Mouse (Mus musculus): Measurements from ENCODE around the gene Tmem259. TPM values are rescaled to one million over a fixed set of nuclear protein-coding genes. Genes with fewer than 3 reads are reported as not detected.

Tmem259 gene
- polyA plus RNA-seq, 1 experiment from 2014 or later = 15.6 TPM

DNA sequence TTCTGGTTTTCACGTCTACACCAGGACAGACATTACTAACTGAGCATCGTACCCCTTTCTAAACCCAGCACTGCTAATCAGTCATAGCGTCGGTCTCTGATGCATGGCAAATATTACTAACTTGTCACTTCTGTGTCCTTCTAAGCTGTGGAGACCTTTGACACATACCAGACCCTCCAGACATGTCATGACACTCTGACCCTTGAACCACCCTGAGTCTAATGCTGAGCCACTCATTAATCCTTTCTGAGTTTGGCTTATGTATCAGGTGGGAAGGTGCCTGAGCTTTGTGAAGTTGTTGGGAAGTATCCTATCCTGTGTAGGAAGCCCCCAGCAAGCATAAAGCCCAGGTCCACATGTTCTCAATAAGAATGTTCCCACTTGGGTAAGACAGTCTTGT lies 34.3 kb downstream of the Tmem259 start:
- Histone ChIP-seq H3K27ac (ENCODE audit: low read length) (no peak overlapping the region), H3K4me3 (ENCODE audit: low read depth, low read length) (no peak overlapping the region), H3K4me2 (replicated peaks; ENCODE audit: low read depth, low read length) (no peak overlapping the region), H3K9ac (replicated peaks; ENCODE audit: low read depth, low read length) (no peak overlapping the region), H3K9me3 (ENCODE audit: control insufficient read depth, low read depth, low read length) (no peaks in the 10 kb centered on the region), H3K27me3 (ENCODE audit: control insufficient read depth, insufficient read depth, low read length) (no peaks in the 10 kb centered on the region), H3K36me3 (ENCODE audit: control insufficient read depth, insufficient read depth, low read length) (peaks cover 44% of the 10 kb centered on the region), H3K4me1 (ENCODE audit: control insufficient read depth, insufficient read depth, low read length) (peaks cover 22% of the 10 kb centered on the region; the same call in 1 of the 2 replicates)
- no peak for ATAC-seq (ENCODE audit: insufficient number of reproducible peaks, insufficient read depth, low FRiP score, low read depth)
- WGBS = 71% methylated on average over 4 of the region's 4 CpGs

DNA sequence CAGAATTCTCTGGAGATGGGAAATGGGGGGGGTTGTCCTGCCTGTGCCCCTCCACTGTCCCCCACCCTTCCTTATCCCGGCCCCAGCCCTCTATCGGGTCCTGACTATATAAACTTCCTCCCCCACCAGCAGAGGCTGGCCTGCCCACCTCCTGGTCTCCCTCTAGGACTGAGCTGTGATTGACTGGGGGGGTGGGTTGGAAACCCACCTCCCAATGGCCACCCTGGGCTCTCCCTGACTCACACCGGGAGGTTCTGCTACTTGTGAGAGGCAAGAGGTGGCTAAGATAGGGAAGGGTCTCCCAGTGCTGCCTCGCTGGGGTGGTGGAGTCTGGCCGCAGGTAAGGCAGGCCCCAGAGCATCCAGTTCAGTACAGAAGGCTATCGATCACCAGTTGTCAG lies 36.6 kb downstream of the Tmem259 start:
- Histone ChIP-seq H3K9ac (replicated peaks; ENCODE audit: low read depth, low read length) (no peak overlapping the region), H3K36me3 (ENCODE audit: control insufficient read depth, insufficient read depth, low read length) (peaks cover 37% of the 10 kb centered on the region), H3K4me1 (ENCODE audit: control insufficient read depth, insufficient read depth, low read length) (peaks cover 25% of the 10 kb centered on the region; the same call in 1 of the 2 replicates), H3K27me3 (ENCODE audit: control insufficient read depth, insufficient read depth, low read length) (no peaks in the 10 kb centered on the region), H3K4me2 (replicated peaks; ENCODE audit: low read depth, low read length) (no peak overlapping the region), H3K27ac (ENCODE audit: low read length) (no peak overlapping the region), H3K4me3 (ENCODE audit: low read depth, low read length) (no peak overlapping the region), H3K9me3 (ENCODE audit: control insufficient read depth, low read depth, low read length) (no peaks in the 10 kb centered on the region)
- 42% methylated on average over 6 of the region's 6 CpGs for WGBS
- no peak for ATAC-seq (ENCODE audit: insufficient number of reproducible peaks, insufficient read depth, low FRiP score, low read depth)

DNA sequence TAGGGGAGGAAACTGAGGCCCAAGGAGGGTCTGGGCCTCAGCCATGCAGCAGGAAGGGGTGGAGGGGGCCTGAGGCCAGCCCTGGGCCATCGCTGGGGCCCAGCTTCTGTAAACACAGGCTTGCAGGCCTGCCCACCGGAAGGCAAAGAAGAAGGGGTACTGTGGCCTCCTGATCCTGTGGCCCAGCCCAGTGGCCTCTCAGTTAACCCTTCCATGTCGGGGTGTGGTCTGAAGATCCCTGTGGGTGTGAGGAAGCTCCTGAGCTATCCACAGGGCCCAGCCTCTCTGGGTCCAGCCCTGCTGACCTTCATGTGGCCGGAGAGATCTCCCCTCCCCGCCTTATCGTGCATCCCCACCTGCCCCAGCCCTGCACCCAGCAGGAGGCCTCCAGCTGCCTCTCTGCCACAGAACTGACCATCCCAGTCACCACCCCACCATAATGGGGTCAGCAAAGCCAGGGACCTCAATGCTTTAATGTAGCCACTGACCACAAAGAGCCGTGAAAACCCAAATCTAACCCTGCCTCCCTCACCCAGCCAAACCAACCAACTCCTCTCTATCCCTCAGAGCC lies 37.3 kb downstream of the Tmem259 start:
- Histone ChIP-seq H3K9ac (replicated peaks; ENCODE audit: low read depth, low read length) (no peak overlapping the region), H3K27ac (ENCODE audit: low read length) (peak overlapping the region; percentile 55; the same call in 1 of the 2 replicates), H3K4me2 (replicated peaks; ENCODE audit: low read depth, low read length) (peak overlapping the region; percentile 11; the same call in 1 of the 2 replicates), H3K4me3 (ENCODE audit: low read depth, low read length) (no peak overlapping the region), H3K9me3 (ENCODE audit: control insufficient read depth, low read depth, low read length) (no peaks in the 10 kb centered on the region), H3K4me1 (ENCODE audit: control insufficient read depth, insufficient read depth, low read length) (peaks cover 25% of the 10 kb centered on the region; the same call in 1 of the 2 replicates), H3K27me3 (ENCODE audit: control insufficient read depth, insufficient read depth, low read length) (no peaks in the 10 kb centered on the region), H3K36me3 (ENCODE audit: control insufficient read depth, insufficient read depth, low read length) (peaks cover 36% of the 10 kb centered on the region)
- ATAC-seq (ENCODE audit: insufficient number of reproducible peaks, insufficient read depth, low FRiP score, low read depth) = peak; percentile 43; the same call in 1 of the 2 replicates
- WGBS = 17% methylated on average over 7 of the region's 7 CpGs

DNA sequence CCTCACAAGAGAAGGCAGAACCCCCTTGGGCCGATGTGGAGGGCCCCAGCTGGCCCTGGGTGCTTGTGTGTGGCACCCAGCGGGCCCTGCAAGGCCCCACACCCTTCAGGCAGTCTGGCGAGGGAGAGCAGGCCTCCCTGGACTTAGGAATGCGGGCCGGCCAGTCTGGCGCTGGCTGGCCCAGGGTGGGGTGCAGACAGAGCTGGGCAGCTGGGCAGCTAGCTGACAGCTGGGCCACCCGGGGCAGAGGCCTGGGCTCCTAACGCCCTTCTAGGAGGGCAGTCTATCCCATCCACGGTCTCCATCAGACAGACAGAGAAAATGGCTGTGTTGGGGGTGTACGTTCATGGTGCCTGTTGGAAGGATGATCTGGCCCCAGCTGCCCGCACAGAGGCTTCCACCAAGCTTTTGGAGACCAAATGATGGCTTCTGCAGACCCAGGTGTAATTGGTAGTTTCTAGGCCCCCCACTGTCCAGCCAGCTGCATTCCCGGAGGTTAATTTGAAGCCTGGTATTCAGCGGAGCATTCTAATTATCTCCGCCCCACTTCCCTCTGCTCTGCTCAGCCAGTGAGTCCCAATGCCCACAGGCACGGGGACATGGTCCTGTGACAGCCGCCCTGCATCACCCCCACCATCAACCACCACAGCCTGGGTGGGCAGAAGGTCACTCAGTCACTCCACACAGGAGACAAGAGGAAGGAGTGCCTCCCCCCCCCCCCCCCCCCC lies 38.5 kb downstream of the Tmem259 start:
- Histone ChIP-seq H3K27me3 (ENCODE audit: control insufficient read depth, insufficient read depth, low read length) (no peaks in the 10 kb centered on the region), H3K4me3 (ENCODE audit: low read depth, low read length) (no peak overlapping the region), H3K36me3 (ENCODE audit: control insufficient read depth, insufficient read depth, low read length) (peaks cover 31% of the 10 kb centered on the region), H3K9ac (replicated peaks; ENCODE audit: low read depth, low read length) (no peak overlapping the region), H3K4me2 (replicated peaks; ENCODE audit: low read depth, low read length) (peak overlapping the region; percentile 14; the same call in 1 of the 2 replicates), H3K4me1 (ENCODE audit: control insufficient read depth, insufficient read depth, low read length) (peaks cover 25% of the 10 kb centered on the region; the same call in 1 of the 2 replicates), H3K9me3 (ENCODE audit: control insufficient read depth, low read depth, low read length) (no peaks in the 10 kb centered on the region), H3K27ac (ENCODE audit: low read length) (peak overlapping the region; percentile 55)
- ATAC-seq (ENCODE audit: insufficient number of reproducible peaks, insufficient read depth, low FRiP score, low read depth) = peak; percentile 29
- WGBS = 32% methylated on average over 16 of the region's 16 CpGs

DNA sequence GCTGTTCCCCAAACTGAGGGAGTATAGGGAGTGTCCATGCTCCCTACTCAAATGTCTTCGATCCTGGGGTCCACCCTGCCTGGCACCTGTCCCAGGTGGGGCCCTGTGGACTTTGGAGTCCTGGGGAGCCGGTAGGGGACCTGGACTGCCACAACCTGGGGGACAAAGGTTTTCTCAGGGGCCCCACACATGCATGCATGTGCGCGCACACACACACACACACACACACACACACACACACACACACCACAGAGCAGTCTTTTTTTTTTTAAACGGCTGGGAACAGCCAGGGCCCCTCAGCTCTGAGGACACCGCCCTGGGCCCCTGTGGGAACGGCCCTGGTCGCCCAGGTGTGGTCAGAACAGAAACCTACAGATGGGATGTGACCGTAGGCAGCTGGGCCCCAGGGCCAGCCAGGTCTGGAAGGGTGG lies 40.6 kb downstream of the Tmem259 start:
- Histone ChIP-seq H3K27ac (ENCODE audit: low read length) (peak overlapping the region; percentile 55; the same call in 1 of the 2 replicates), H3K36me3 (ENCODE audit: control insufficient read depth, insufficient read depth, low read length) (peaks cover 13% of the 10 kb centered on the region; the same call in 1 of the 2 replicates), H3K9ac (replicated peaks; ENCODE audit: low read depth, low read length) (no peak overlapping the region), H3K4me2 (replicated peaks; ENCODE audit: low read depth, low read length) (no peak overlapping the region), H3K9me3 (ENCODE audit: control insufficient read depth, low read depth, low read length) (no peaks in the 10 kb centered on the region), H3K4me1 (ENCODE audit: control insufficient read depth, insufficient read depth, low read length) (peaks cover 25% of the 10 kb centered on the region; the same call in 1 of the 2 replicates), H3K4me3 (ENCODE audit: low read depth, low read length) (no peak overlapping the region), H3K27me3 (ENCODE audit: control insufficient read depth, insufficient read depth, low read length) (no peaks in the 10 kb centered on the region)
- 54% methylated on average over 9 of the region's 9 CpGs for WGBS
- peak; percentile 71 for ATAC-seq (ENCODE audit: insufficient number of reproducible peaks, insufficient read depth, low FRiP score, low read depth)

DNA sequence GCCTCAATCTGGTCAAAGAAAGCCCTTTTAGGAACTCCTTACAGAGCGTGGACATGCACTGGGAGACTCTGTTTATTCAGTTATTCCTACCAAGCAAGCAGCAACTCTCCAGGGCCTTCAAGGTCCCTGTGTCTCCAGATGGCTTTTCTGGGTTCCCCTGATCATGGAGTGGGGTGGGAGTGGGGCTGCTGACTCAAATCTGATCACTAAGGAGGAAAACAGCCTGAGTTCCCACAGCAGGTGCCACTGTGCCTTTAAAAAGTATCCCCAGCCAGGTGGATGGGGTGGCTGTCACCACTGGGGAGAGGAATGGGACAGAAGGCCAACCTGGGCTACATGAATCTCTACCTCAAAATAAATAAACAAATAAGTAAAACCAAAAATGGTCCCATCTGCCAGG lies 41.1 kb downstream of the Tmem259 start:
- H3K4me2 ChIP-seq (replicated peaks; ENCODE audit: low read depth, low read length) = no peak overlapping the region
- no peaks in the 10 kb centered on the region for H3K27me3 ChIP-seq (ENCODE audit: control insufficient read depth, insufficient read depth, low read length)
- no peak overlapping the region for H3K9ac ChIP-seq (replicated peaks; ENCODE audit: low read depth, low read length)
- H3K4me3 ChIP-seq (ENCODE audit: low read depth, low read length) = no peak overlapping the region
- WGBS = 69% methylated on average over 1 of the region's 1 CpGs
- no peak for ATAC-seq (ENCODE audit: insufficient number of reproducible peaks, insufficient read depth, low FRiP score, low read depth)
- peaks cover 15% of the 10 kb centered on the region for H3K36me3 ChIP-seq (ENCODE audit: control insufficient read depth, insufficient read depth, low read length)
- H3K27ac ChIP-seq (ENCODE audit: low read length) = peak overlapping the region; percentile 55
- no peaks in the 10 kb centered on the region for H3K9me3 ChIP-seq (ENCODE audit: control insufficient read depth, low read depth, low read length)
- peaks cover 25% of the 10 kb centered on the region; the same call in 1 of the 2 replicates for H3K4me1 ChIP-seq (ENCODE audit: control insufficient read depth, insufficient read depth, low read length)

DNA sequence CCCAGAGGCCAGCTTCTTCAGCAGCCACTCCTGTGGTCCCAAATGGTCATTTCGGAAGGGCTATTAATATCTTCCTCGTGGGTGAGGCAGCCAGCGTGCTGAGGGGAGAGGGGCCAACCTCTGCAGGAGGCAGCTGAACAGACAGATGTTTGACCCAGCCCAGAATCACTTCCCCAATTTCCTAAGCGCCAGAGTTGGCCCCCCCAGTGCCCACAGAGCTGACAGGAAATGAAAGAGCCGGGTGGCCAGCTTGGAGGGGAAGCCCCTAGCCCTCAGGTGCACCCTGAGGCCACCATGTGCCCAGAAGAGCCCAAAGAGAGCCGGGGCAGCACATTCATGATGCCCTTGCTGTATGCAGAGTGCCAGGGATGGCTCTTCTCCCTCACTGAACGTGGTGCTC lies 43.4 kb downstream of the Tmem259 start:
- peaks cover 22% of the 10 kb centered on the region for H3K36me3 ChIP-seq (ENCODE audit: control insufficient read depth, insufficient read depth, low read length)
- WGBS = 62% methylated on average over 7 of the region's 7 CpGs
- no peaks in the 10 kb centered on the region for H3K9me3 ChIP-seq (ENCODE audit: control insufficient read depth, low read depth, low read length)
- ATAC-seq (ENCODE audit: insufficient number of reproducible peaks, insufficient read depth, low FRiP score, low read depth) = no peak
- no peak overlapping the region for H3K9ac ChIP-seq (replicated peaks; ENCODE audit: low read depth, low read length)
- no peak overlapping the region for H3K4me2 ChIP-seq (replicated peaks; ENCODE audit: low read depth, low read length)
- no peaks in the 10 kb centered on the region for H3K27me3 ChIP-seq (ENCODE audit: control insufficient read depth, insufficient read depth, low read length)
- H3K4me3 ChIP-seq (ENCODE audit: low read depth, low read length) = no peak overlapping the region
- H3K27ac ChIP-seq (ENCODE audit: low read length) = no peak overlapping the region
- peaks cover 23% of the 10 kb centered on the region for H3K4me1 ChIP-seq (ENCODE audit: control insufficient read depth, insufficient read depth, low read length)

DNA sequence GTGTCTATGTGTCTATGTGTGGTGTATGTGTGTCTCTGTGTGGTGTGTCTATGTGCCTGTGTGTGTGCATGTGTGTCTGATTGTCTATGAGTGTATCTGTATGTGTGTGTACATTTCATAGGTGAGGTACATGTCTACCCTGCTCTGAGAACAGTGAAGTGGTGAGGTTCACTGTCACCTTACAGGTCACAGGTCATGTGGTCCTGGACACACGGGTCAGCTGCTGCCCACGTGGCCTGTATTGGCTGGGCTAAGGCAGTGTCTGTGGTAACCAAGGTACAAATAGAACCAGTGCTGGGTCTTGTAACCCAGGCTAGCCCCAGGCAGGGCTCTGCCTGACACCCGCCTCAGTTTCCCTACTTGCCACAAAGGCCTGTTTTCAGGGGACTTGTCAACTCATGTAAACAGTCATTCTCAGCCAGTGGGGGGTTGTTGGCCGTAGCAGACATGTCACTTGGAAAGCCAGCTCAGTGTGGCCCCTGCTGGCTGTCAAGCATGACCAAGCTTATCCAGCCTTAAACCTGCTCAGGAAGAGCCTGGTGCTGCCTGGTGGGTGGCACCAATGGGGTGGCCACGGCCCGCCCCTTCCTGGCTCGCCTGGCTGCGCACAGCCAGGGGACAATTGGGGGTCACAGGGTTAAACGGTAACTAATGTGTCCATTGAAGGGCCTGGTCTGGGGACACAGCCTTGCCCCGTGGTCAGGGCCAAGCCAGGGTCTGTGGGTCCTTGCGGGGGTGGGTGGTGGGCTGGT lies 46.2 kb downstream of the Tmem259 start:
- H3K9me3 ChIP-seq (ENCODE audit: control insufficient read depth, low read depth, low read length) = no peaks in the 10 kb centered on the region
- peaks cover 28% of the 10 kb centered on the region for H3K36me3 ChIP-seq (ENCODE audit: control insufficient read depth, insufficient read depth, low read length)
- no peak overlapping the region for H3K9ac ChIP-seq (replicated peaks; ENCODE audit: low read depth, low read length)

More for the DNA sequence above, 46.2 kb downstream of the Tmem259 start:
- WGBS = 74% methylated on average over 11 of the region's 11 CpGs
- Histone ChIP-seq H3K4me1 (ENCODE audit: control insufficient read depth, insufficient read depth, low read length) (peaks cover 33% of the 10 kb centered on the region), H3K27ac (ENCODE audit: low read length) (no peak overlapping the region), H3K4me3 (ENCODE audit: low read depth, low read length) (no peak overlapping the region), H3K27me3 (ENCODE audit: control insufficient read depth, insufficient read depth, low read length) (no peaks in the 10 kb centered on the region), H3K4me2 (replicated peaks; ENCODE audit: low read depth, low read length) (no peak overlapping the region)
- no peak for ATAC-seq (ENCODE audit: insufficient number of reproducible peaks, insufficient read depth, low FRiP score, low read depth)

Data from stomach, embryonic 14.5 days (tissue).